Mouse (Mus musculus) bone marrow, adult 2 months (tissue): ENCODE measurements around the gene Syngr1. TPM values are rescaled to one million over a fixed set of nuclear protein-coding genes. Genes with fewer than 3 reads are reported as not detected.

Experiments used
- H3K27ac ChIP-seq: fragments of 200-500 bp; 2 replicates; pipeline ENCODE4 v1.5.1; 2012; ENCODE audit warnings: low read depth, mild to moderate bottlenecking, control low read depth, inconsistent platforms, low read length; ENCODE audit not compliant: control insufficient read depth, poor library complexity, insufficient read depth
- H3K4me1 ChIP-seq: fragments of 200-500 bp; 2 replicates; pipeline ENCODE4 v1.6.1; 2011; ENCODE audit warnings: low read length; ENCODE audit not compliant: control insufficient read depth, insufficient read depth
- H3K4me3 ChIP-seq: fragments of 200-500 bp; replicated peaks from 2 replicates; pipeline ENCODE3; 2011; ENCODE audit warnings: mild to moderate bottlenecking, low read depth, low read length, control low read depth; ENCODE audit not compliant: control insufficient read depth
- CTCF ChIP-seq: fragments of 200-500 bp; IDR thresholded peaks from 2 replicates; pipeline ENCODE4 v1.5.1; 2011; ENCODE audit warnings: low read length, control low read depth; ENCODE audit not compliant: control insufficient read depth, insufficient read depth
- POLR2A ChIP-seq: fragments of 200-500 bp; IDR thresholded peaks from 2 replicates; pipeline ENCODE4 v1.6.1; 2011; ENCODE audit warnings: low read depth, mild to moderate bottlenecking, control low read depth, low read length, borderline replicate concordance; ENCODE audit not compliant: control insufficient read depth
- WGBS: fragments of 180-500 bp; shearing (Covaris S2); methylation state at CpG from one replicate; pipeline ENCODE4 v1.1.7; 2018; 5-methylcytosine and 5-hydroxymethylcytosine counted together
- polyA plus RNA-seq: library from polyadenylated mRNA; stranded (reverse); fragments of >200 nt; gene quantifications from 2 replicates; pipeline ENCODE4 v1.2.4, GENCODE M21; 2011; ENCODE audit warnings: low replicate concordance; ENCODE audit not compliant: missing spikeins, insufficient read depth, insufficient read length

Gene Syngr1
- polyA plus RNA-seq, 1 experiment, result 13.4 TPM

GRCm38 (mm10) chr15:80157197-80157943 is 66.2 kb downstream of the Syngr1 start:
- Histone ChIP-seq H3K4me3 (no peak overlapping the region), H3K4me1 (no peaks in the 10 kb centered on the region), H3K27ac (no peak overlapping the region)
- TF ChIP-seq POLR2A (no peak), CTCF (no peak)
- WGBS, result 90% methylated on average over 22 of the region's 22 CpGs

- TF ChIP-seq POLR2A, result no peak
- TF ChIP-seq CTCF, result no peak
- no peak overlapping the region for H3K4me3 ChIP-seq
- 88% methylated on average over 5 of the region's 5 CpGs for WGBS
- no peaks in the 10 kb centered on the region for H3K4me1 ChIP-seq
- no peak overlapping the region for H3K27ac ChIP-seq
Observed at GRCm38 (mm10) chr15:80158001-80158706, 67.0 kb downstream of the Syngr1 start.

GRCm38 (mm10) chr15:80158707-80159090 is 67.6 kb downstream of the Syngr1 start:
- Histone ChIP-seq H3K4me1 (no peaks in the 10 kb centered on the region), H3K4me3 (no peak overlapping the region), H3K27ac (no peak overlapping the region)
- 89% methylated on average over 4 of the region's 4 CpGs for WGBS
- TF ChIP-seq POLR2A (no peak), CTCF (no peak)

GRCm38 (mm10) chr15:80159286-80159901 is 68.3 kb downstream of the Syngr1 start:
- Histone ChIP-seq H3K4me3 (no peak overlapping the region), H3K27ac (no peak overlapping the region), H3K4me1 (no peaks in the 10 kb centered on the region)
- WGBS, result 69% methylated on average over 8 of the region's 8 CpGs
- TF ChIP-seq CTCF (no peak), POLR2A (no peak)

- Histone ChIP-seq H3K27ac (no peak overlapping the region), H3K4me3 (no peak overlapping the region), H3K4me1 (no peaks in the 10 kb centered on the region)
- WGBS, result 92% methylated on average over 13 of the region's 13 CpGs
- no peak for TF ChIP-seq POLR2A
- TF ChIP-seq CTCF, result no peak
Observed at GRCm38 (mm10) chr15:80160223-80160622, 69.1 kb downstream of the Syngr1 start.

GRCm38 (mm10) chr15:80160726-80161125 is 69.6 kb downstream of the Syngr1 start:
- TF ChIP-seq POLR2A (no peak), CTCF (no peak)
- WGBS, result 95% methylated on average over 4 of the region's 4 CpGs
- Histone ChIP-seq H3K4me3 (no peak overlapping the region), H3K4me1 (no peaks in the 10 kb centered on the region), H3K27ac (no peak overlapping the region)

GRCm38 (mm10) chr15:80161199-80161598 is 70.1 kb downstream of the Syngr1 start:
- H3K27ac ChIP-seq, result no peak overlapping the region
- no peak overlapping the region for H3K4me3 ChIP-seq
- no peaks in the 10 kb centered on the region for H3K4me1 ChIP-seq
- TF ChIP-seq CTCF, result no peak
- no peak for TF ChIP-seq POLR2A
- 95% methylated on average over 3 of the region's 3 CpGs for WGBS

GRCm38 (mm10) chr15:80162401-80162964 is 71.3 kb downstream of the Syngr1 start:
- Histone ChIP-seq H3K4me3 (no peak overlapping the region), H3K27ac (no peak overlapping the region), H3K4me1 (no peaks in the 10 kb centered on the region)
- TF ChIP-seq POLR2A (no peak), CTCF (no peak)
- WGBS, result 86% methylated on average over 4 of the region's 4 CpGs
